9 mouse cellular contexts compared by ENCODE assay signal in genomic region chr11:76180146-76180540, GRCm38 (mm10). TPM values are rescaled to one million over a fixed set of nuclear protein-coding genes. Genes with fewer than 3 reads are reported as not detected.
DNase-seq lines count a peak whose midpoint lies in the region; ATAC-seq and TF ChIP-seq lines count a peak whose summit lies in the region.
"Had no signal": no experiment of that assay in that cellular context is flagged by ENCODE, and none has a peak within 500 bp of the region (broad histone marks: within the 10 kb centered on the region; RNA-seq: fewer than 3 reads in every experiment).

No protein-coding gene starts in this region.

- H3K27ac ChIP-seq in heart, embryonic 11.5 days (ENCODE audit: low read depth, low read length): no peak overlapping the region
- H3K27ac ChIP-seq in heart, postnatal 0 days (ENCODE audit: low read depth): peak overlapping the region; percentile 54; the same call in 1 of the 2 replicates

- peak overlapping the region; percentile 76 for H3K9ac ChIP-seq in heart, embryonic 11.5 days (ENCODE audit: low read depth, low read length)
- H3K9ac ChIP-seq in heart, postnatal 0 days (replicated peaks; ENCODE audit: low read depth, low read length): peak overlapping the region; percentile 67

- H3K4me2 ChIP-seq in heart, embryonic 11.5 days: peak overlapping the region; percentile 94
- H3K4me2 ChIP-seq in heart, postnatal 0 days (ENCODE audit: low read depth, low read length): peak overlapping the region; percentile 89

- TF ChIP-seq EP300 in heart, postnatal 0 days (IDR thresholded peaks at IDR 0.05; ENCODE audit: low read depth): no peak

- H3K27me3 ChIP-seq in heart, embryonic 11.5 days (ENCODE audit: control insufficient read depth, insufficient read depth, low read length): no peaks in the 10 kb centered on the region
- no peaks in the 10 kb centered on the region for H3K27me3 ChIP-seq in G1E (ENCODE audit: insufficient read depth, low read length)
- H3K27me3 ChIP-seq in heart, postnatal 0 days (ENCODE audit: control insufficient read depth, insufficient read depth, low read length): no peaks in the 10 kb centered on the region

- no peaks in the 10 kb centered on the region for H3K36me3 ChIP-seq in heart, embryonic 11.5 days (ENCODE audit: control insufficient read depth, insufficient read depth, low read length)
- H3K36me3 ChIP-seq in G1E (replicated peaks): peaks cover 49% of the 10 kb centered on the region
- H3K36me3 ChIP-seq in heart, postnatal 0 days (replicated peaks; ENCODE audit: control insufficient read depth, insufficient read depth, low read length): no peaks in the 10 kb centered on the region

- no peaks in the 10 kb centered on the region for H3K9me3 ChIP-seq in heart, embryonic 11.5 days (replicated peaks; ENCODE audit: control insufficient read depth, low read length)
- H3K9me3 ChIP-seq in G1E (replicated peaks): no peaks in the 10 kb centered on the region
- no peaks in the 10 kb centered on the region for H3K9me3 ChIP-seq in heart, postnatal 0 days (replicated peaks; ENCODE audit: control insufficient read depth, low read length)

- 0 out of 2 replicates have a peak, but pooled peaks cover 2% of the 10 kb centered on the region for H3K4me1 ChIP-seq in heart, embryonic 11.5 days (ENCODE audit: control insufficient read depth, insufficient read depth, low read length)
- H3K4me1 ChIP-seq in G1E (ENCODE audit: insufficient read depth, low read depth, low read length): peaks cover 20% of the 10 kb centered on the region
- peaks cover 15% of the 10 kb centered on the region for H3K4me1 ChIP-seq in heart, postnatal 0 days (ENCODE audit: control insufficient read depth, insufficient read depth)

- no peak for ATAC-seq in heart, embryonic 11.5 days (replicated peaks; ENCODE audit: insufficient number of reproducible peaks, low FRiP score, low TSS enrichment)
- ATAC-seq in G1E (ENCODE audit: extremely low read depth, insufficient number of reproducible peaks, low FRiP score, poor library complexity, severe bottlenecking): no peak
- 0 out of 2 replicates have a peak, but pooled peaks have one; percentile 5 for ATAC-seq in heart, postnatal 0 days (ENCODE audit: insufficient read depth, low read depth)

- no peak for DNase-seq in heart, postnatal 4 days
- DNase-seq in G1E (ENCODE audit: low spot score): no peak
- no peak for DNase-seq in heart, postnatal 0 days (ENCODE audit: low spot score)
- peak; percentile 8 for DNase-seq in lung, postnatal 25 days (ENCODE audit: low spot score)
- no peak for DNase-seq in retina, postnatal 1 day
- no peak for DNase-seq in embryo, embryonic 9.5 days (ENCODE audit: extremely low spot score)
- DNase-seq in left cerebral cortex, adult 11 months (ENCODE audit: low spot score): no peak

- WGBS in heart, embryonic 11.5 days (ENCODE audit: insufficient replicate concordance): 15% methylated on average over 7 of the region's 7 CpGs
- 16% methylated on average over 7 of the region's 7 CpGs for WGBS in heart, postnatal 0 days

- peak overlapping the region; percentile 85 for H3K4me3 ChIP-seq in heart, embryonic 11.5 days (ENCODE audit: low read depth, low read length)
- H3K4me3 ChIP-seq in G1E (ENCODE audit: low read depth, low read length): peak overlapping the region; percentile 99
- peak overlapping the region; percentile 75 for H3K4me3 ChIP-seq in heart, postnatal 0 days (ENCODE audit: low read depth, low read length)

- no peak for TF ChIP-seq CTCF in G1E (IDR thresholded peaks at IDR 0.05; ENCODE audit: low read depth, low read length)
- TF ChIP-seq CTCF in heart, postnatal 0 days (IDR thresholded peaks at IDR 0.05; ENCODE audit: low read depth): no peak

RNA-seq across cellular contexts. Expression of gene Fam57a, which starts 0.7 kb away (rescaled TPM):
- polyA plus RNA-seq in heart, embryonic 11.5 days (2014; fragmentation: Nextera tagmentation; extraction: Ambion mirVana): 31.2 and 35.8 TPM in 2 replicates
- 10 to 100 TPM in 1 of 2 experiments, 1 to 10 TPM in 1; 9.0 to 10.6 TPM for total RNA-seq in heart, postnatal 4 days (2021)
- total RNA-seq in G1E (2014; fragmentation: Nextera tagmentation): 23.5 and 39.0 TPM in 2 replicates
- total RNA-seq in G1E (2017): 11.8 and 12.0 TPM in 2 replicates
- 3.2 and 3.3 TPM in 2 replicates for polyA plus RNA-seq in G1E (2012)
- total RNA-seq in heart, postnatal 0 days (2014; rRNA removed; ENCODE audit: low replicate concordance): 13.8 and 14.8 TPM in 2 replicates
- 10.5 TPM in 2 replicates for polyA plus RNA-seq in heart, postnatal 0 days (2015; fragmentation: Nextera tagmentation; extraction: Ambion mirVana)

RNA-seq across cellular contexts. Expression of gene Vps53, which starts 0.7 kb away (rescaled TPM):
- 33.0 and 33.7 TPM in 2 replicates for polyA plus RNA-seq in heart, embryonic 11.5 days (2014; fragmentation: Nextera tagmentation; extraction: Ambion mirVana)
- total RNA-seq in heart, postnatal 4 days (2021): 10 to 100 TPM; 30.8 to 31.4 TPM
- total RNA-seq in G1E (2014; fragmentation: Nextera tagmentation): 27.3 and 35.5 TPM in 2 replicates
- total RNA-seq in G1E (2017): 31.1 and 39.3 TPM in 2 replicates
- polyA plus RNA-seq in G1E (2012): 26.1 and 26.4 TPM in 2 replicates
- 22.8 and 40.6 TPM in 2 replicates for total RNA-seq in heart, postnatal 0 days (2014; rRNA removed; ENCODE audit: low replicate concordance)
- polyA plus RNA-seq in heart, postnatal 0 days (2015; fragmentation: Nextera tagmentation; extraction: Ambion mirVana): 24.1 and 25.2 TPM in 2 replicates

RNA-seq across cellular contexts. Expression of gene Dbil5, which starts 37.3 kb away (rescaled TPM):
- polyA plus RNA-seq in heart, embryonic 11.5 days (2014; fragmentation: Nextera tagmentation; extraction: Ambion mirVana): 0.99 and 1.3 TPM in 2 replicates
- under 1 TPM in 1 of 2 experiments, not detected in 1; 0.50 TPM for total RNA-seq in heart, postnatal 4 days (2021)
- total RNA-seq in G1E (2014; fragmentation: Nextera tagmentation): not detected in 2 replicates
- total RNA-seq in G1E (2017): 2.0 and 3.4 TPM in 2 replicates
- polyA plus RNA-seq in G1E (2012): 0.16 and 0.25 TPM in 2 replicates
- total RNA-seq in heart, postnatal 0 days (2014; rRNA removed; ENCODE audit: low replicate concordance): not detected in 2 replicates
- polyA plus RNA-seq in heart, postnatal 0 days (2015; fragmentation: Nextera tagmentation; extraction: Ambion mirVana): 1.2 and 1.6 TPM in 2 replicates
- total RNA-seq: gastrocnemius, adult 18-20 months had no signal

RNA-seq across cellular contexts. Expression of gene Gemin4, which starts 37.3 kb away (rescaled TPM):
- polyA plus RNA-seq in heart, embryonic 11.5 days (2014; fragmentation: Nextera tagmentation; extraction: Ambion mirVana): 25.8 and 34.8 TPM in 2 replicates
- total RNA-seq in heart, postnatal 4 days (2021): 1 to 10 TPM; 5.3 to 6.6 TPM
- total RNA-seq in G1E (2014; fragmentation: Nextera tagmentation) (21.9 and 26.4 TPM in 2 replicates), G1E (2017) (19.1 and 20.7 TPM in 2 replicates)
- 4.2 and 4.7 TPM in 2 replicates for polyA plus RNA-seq in G1E (2012)
- 5.3 and 10.2 TPM in 2 replicates for total RNA-seq in heart, postnatal 0 days (2014; rRNA removed; ENCODE audit: low replicate concordance)
- 9.5 and 9.9 TPM in 2 replicates for polyA plus RNA-seq in heart, postnatal 0 days (2015; fragmentation: Nextera tagmentation; extraction: Ambion mirVana)
